18 mouse cellular contexts compared by ENCODE assay signal in the genomic region with DNA sequence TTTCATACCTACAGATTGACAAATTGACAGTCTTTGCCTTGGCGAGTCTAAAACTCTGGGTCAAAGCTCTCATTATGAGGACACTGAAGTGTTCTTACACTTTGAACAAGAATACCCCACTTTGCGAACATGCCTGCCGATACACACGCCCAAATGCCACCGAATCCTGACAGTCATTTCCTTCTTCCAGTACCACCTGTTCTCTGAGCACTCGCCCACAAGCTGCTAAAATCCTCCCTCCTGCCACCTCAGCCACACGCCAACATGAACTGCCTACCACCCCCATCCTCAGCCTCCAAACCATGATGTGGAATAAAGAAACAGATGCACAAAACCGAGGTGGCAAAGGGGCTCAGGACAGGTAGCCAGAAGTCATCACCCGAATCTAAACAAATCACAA.
DNase-seq lines count a peak whose midpoint lies in the region; ATAC-seq lines count a peak whose summit lies in the region.
"Had no signal": no experiment of that assay in that cellular context is flagged by ENCODE, and none has a peak within 500 bp of the region (broad histone marks: within the 10 kb centered on the region; RNA-seq: fewer than 3 reads in every experiment).

No protein-coding gene starts in this region.

- no peaks in the 10 kb centered on the region for H3K27me3 ChIP-seq in forebrain, embryonic 16.5 days (replicated peaks; ENCODE audit: control insufficient read depth, insufficient read depth, low read length)
- H3K27me3 ChIP-seq: embryonic facial prominence, embryonic 15.5 days; limb, embryonic 12.5 days; neural tube, embryonic 12.5 days had no signal

- ATAC-seq in forebrain, embryonic 16.5 days = no peak
- ATAC-seq: intestine, embryonic 16.5 days; lung, postnatal 0 days had no signal

- H3K4me3 ChIP-seq in forebrain, embryonic 16.5 days (replicated peaks; ENCODE audit: low read length) = no peak overlapping the region
- H3K4me3 ChIP-seq: embryonic facial prominence, embryonic 15.5 days; gastrocnemius, adult 2 months; heart, adult 2 months; limb, embryonic 12.5 days; neural tube, embryonic 12.5 days had no signal

- H3K4me2 ChIP-seq in forebrain, embryonic 16.5 days (ENCODE audit: low read length) = no peak overlapping the region
- H3K4me2 ChIP-seq: embryonic facial prominence, embryonic 15.5 days; hindbrain, embryonic 14.5 days; limb, embryonic 12.5 days; neural tube, embryonic 12.5 days had no signal

- H3K27ac ChIP-seq in forebrain, embryonic 16.5 days (ENCODE audit: low read length) = no peak overlapping the region
- H3K27ac ChIP-seq: embryonic facial prominence, embryonic 15.5 days; gastrocnemius, adult 2 months; heart, adult 2 months; hindbrain, embryonic 14.5 days; limb, embryonic 12.5 days; liver, embryonic 14.5 days; neural tube, embryonic 12.5 days had no signal

- WGBS in forebrain, embryonic 16.5 days = 85% methylated on average over 9 of the region's 9 CpGs

- intact Hi-C loops in left cerebral cortex, postnatal 25 days (cut with DNase I) = loop anchor here (1.0 to 5.0 kb wide), 4 partner anchors 77 to 444 kb away; no protein-coding TSS in a partner anchor
- intact Hi-C loops in heart, postnatal 25 days (cut with DNase I) = no loop called here

- H3K36me3 ChIP-seq in forebrain, embryonic 16.5 days (ENCODE audit: control insufficient read depth, insufficient read depth) = no peaks in the 10 kb centered on the region
- H3K36me3 ChIP-seq: embryonic facial prominence, embryonic 15.5 days; limb, embryonic 12.5 days; neural tube, embryonic 12.5 days had no signal

- H3K4me1 ChIP-seq in forebrain, embryonic 16.5 days (replicated peaks; ENCODE audit: control insufficient read depth, insufficient read depth, low read length) = no peaks in the 10 kb centered on the region
- H3K4me1 ChIP-seq: embryonic facial prominence, embryonic 15.5 days; limb, embryonic 12.5 days; neural tube, embryonic 12.5 days had no signal

- no peaks in the 10 kb centered on the region for H3K9me3 ChIP-seq in forebrain, embryonic 16.5 days (ENCODE audit: control insufficient read depth, low read length)
- H3K9me3 ChIP-seq: embryonic facial prominence, embryonic 15.5 days; limb, embryonic 12.5 days; neural tube, embryonic 12.5 days had no signal

- H3K9ac ChIP-seq in forebrain, embryonic 16.5 days (replicated peaks; ENCODE audit: low read depth, low read length) = no peak overlapping the region
- H3K9ac ChIP-seq: embryonic facial prominence, embryonic 15.5 days; hindbrain, embryonic 14.5 days; limb, embryonic 12.5 days; liver, embryonic 14.5 days; neural tube, embryonic 12.5 days had no signal

- DNase-seq in layer of hippocampus, adult 11-12 months (ENCODE audit: low spot score) = peak; percentile 40
- no peak for DNase-seq in layer of hippocampus, adult 9-10 months (ENCODE audit: low spot score)
- peak; percentile 67 for DNase-seq in cerebellum, adult 11-12 months
- peak; percentile 51 to 55 for DNase-seq in cerebellum, postnatal 36 days
- DNase-seq in left cerebral cortex, postnatal 25 days (ENCODE audit: low spot score in 2 of 2) = peak; percentile 25 to 85
- no peak for DNase-seq in heart, postnatal 25 days (ENCODE audit: low spot score)
- no peak for DNase-seq in retina, embryonic 14.5 days (ENCODE audit: low spot score)
- DNase-seq: gastrocnemius, adult 2 months; heart, adult 2 months; kidney, postnatal 10 days had no signal

Comparison
In these comparisons a context has a peak if more than half of its experiments do, and no peak if none do; other contexts are left out.
1. DNase-seq: peak in layer of hippocampus, adult 11-12 months (single experiment), cerebellum, adult 11-12 months (single experiment), cerebellum, postnatal 36 days (2 of 2) and left cerebral cortex, postnatal 25 days (2 of 2); none in layer of hippocampus, adult 9-10 months (single experiment), heart, postnatal 25 days (single experiment) and retina, embryonic 14.5 days (single experiment).